Mouse (Mus musculus) CD4-positive, CD25-positive, alpha-beta regulatory T cell, adult 2 months (primary cell): ENCODE results near the gene Cox6a1.
"Not testable (repeated sequence)": the region's sequence is repeated elsewhere in the genome, so short reads cannot be mapped to it uniquely, and the experiment has no call there.

Experiments
- DNase-seq: peaks from one replicate; pipeline ENCODE4 v3.0.0-alpha.2; 2012; ENCODE audit warnings: low read depth, low spot score

Gene Cox6a1

DNA sequence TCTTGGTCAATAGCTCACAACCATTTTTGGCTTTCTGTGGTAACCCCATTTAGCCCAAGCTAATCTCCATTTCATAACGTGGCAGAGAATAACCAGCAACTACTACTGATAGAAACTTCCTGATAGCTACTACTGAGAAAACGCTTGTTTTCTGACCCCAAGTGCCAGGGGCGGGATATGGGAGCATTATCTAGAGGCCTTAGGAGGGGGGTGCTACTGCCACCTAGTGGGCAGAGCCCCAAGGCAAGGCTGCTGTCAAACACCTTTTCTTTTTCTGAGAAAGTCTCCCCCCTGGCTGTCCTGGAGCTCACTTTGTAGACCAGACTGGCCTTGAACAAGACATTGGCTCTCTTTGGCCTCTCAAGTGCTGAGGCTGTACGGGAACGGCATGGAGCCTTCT is 1.2 kb downstream of the Cox6a1 start:
- peak; percentile 92 for DNase-seq

DNA sequence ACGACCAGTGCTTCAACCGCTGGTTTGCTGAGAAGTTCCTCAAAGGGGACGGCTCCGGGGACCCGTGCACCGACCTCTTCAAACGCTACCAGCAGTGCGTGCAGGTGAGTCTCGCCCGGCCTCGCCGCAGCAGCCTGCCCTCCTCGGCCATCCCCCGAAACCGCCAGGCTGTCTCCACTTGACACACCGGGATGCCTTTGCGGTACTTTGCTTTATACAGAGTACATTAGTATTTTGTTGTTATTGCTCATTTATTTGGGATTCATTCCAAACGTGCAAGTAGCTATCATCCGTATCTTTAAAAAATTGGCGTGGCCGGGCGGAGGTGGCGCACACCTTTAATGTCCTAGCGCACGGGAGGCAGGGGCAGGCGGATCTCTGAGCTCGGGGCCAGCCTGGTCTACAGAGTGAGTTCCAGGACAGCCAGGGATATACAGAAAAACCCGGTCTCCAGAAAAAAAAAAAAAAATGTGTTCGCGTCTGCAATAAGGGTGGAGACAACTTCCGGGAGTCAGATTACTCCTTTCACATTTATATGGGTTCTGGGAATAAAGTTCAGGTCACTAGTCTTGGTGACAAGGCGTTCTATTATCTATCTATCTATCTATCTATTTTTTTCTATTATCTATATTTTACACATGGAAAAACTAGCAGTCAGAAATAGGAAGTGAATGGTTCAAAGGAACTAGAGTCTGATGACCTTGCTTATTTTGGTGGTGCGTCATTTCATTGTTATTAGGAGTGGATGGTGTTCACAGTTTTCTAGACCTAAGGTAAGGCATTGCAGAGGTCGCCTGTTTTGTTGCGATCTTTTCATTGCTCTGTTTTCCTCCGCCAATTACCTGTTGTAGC is 7.2 kb downstream of the Cox6a1 start:
- DNase-seq = no peak

DNA sequence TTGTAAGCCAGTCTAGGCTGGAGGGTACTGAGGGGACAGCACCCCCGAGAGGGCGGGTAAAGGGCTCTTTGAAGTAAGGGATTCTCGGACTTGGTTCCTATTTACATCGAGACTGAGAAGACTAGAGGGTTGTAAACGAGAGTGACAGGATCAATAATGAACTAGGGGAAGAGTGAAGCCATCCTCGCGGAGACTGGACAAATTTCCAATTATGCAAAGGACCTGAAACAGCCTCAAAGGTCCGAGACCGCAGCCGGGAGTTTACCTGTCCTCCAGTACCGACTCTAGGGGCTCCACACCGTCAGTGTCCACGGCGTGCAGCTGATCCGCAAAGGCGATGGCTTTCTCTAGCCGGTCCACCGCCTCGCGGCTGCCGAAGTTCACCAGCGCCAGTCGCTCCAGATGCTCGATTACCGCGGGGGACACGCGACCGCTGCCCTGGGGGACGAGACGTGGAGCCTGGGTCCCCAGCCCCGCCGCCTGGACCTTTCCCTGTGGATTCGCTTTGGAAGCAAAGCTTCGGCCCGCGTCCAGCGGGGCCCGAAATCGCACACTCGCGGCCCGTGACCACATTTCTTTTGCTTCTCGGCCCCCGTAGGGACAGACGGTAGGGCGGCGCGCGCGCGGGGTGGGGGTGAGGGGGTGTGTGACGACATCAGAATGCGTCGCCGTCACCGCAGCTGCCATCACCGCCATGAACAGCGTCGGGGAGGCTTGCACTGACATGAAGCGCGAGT is 8.0 kb downstream of the Cox6a1 start, which contains the start of the genes Gatc and Triap1:
TSS of gene Gatc (minus strand) at position 602 of the 737 bp plus-strand sequence.
TSS of gene Triap1 (plus strand) at position 649 of the 737 bp plus-strand sequence.
- peak; percentile 94 for DNase-seq

DNA sequence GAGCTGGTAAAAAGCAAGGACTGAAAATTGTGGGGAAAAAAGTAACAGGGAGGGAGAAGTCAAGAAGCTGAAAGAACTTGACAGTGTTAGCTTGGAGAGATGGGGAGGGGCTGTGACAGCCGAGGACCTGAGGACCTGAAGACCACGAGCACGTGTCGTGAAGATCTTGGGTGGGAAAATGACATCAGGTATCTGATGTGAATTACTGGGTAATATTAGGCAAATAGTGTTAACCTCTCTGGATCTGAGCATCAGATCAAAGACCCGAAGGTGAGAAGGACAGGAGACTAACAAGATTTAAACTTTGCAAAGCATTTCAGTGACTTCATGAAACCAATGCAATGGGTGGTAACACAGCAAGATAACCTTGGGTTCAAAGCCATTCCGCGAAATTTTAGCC is 8.8 kb downstream of the Cox6a1 start:
- DNase-seq = no peak

DNA sequence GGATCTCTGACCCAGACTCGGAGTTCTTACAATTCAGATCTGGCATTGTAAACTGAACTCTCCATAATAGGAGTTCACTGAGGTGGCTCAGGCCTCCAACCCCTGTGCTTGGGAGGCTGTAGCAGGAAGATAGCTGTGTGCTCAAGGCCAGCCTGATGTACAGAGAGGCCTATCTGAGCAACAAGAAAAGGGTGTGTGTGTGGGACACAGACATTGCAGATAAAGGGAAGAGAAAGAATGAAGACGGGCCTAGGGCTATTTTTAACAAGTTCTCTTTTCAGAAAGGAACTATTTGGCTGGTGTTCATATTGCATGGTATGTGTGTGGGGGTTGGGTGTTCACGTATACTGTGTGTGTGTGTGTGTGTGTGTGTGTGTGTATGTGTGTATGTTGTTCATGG is 15.2 kb downstream of the Cox6a1 start:
- DNase-seq = no peak

DNA sequence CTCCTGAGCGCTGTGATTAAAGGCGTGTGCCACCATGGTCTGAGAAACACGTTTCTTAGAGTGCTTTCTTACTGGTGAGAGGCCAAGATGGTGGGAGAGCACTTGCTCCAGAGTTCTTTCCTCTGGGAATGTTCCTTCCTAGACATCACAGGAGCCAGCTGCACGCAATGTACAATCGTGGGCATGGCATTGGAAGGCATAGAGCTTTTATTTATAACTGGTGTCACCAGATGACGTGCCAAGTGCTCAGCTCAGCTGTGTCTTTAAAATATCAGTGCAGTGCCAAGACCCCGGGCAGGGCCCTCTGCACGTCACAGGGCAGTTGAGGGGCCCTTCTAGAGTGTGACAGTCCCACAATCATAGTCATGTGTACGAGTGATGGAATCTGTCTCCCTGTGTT is 17.8 kb downstream of the Cox6a1 start:
- DNase-seq = no peak

DNA sequence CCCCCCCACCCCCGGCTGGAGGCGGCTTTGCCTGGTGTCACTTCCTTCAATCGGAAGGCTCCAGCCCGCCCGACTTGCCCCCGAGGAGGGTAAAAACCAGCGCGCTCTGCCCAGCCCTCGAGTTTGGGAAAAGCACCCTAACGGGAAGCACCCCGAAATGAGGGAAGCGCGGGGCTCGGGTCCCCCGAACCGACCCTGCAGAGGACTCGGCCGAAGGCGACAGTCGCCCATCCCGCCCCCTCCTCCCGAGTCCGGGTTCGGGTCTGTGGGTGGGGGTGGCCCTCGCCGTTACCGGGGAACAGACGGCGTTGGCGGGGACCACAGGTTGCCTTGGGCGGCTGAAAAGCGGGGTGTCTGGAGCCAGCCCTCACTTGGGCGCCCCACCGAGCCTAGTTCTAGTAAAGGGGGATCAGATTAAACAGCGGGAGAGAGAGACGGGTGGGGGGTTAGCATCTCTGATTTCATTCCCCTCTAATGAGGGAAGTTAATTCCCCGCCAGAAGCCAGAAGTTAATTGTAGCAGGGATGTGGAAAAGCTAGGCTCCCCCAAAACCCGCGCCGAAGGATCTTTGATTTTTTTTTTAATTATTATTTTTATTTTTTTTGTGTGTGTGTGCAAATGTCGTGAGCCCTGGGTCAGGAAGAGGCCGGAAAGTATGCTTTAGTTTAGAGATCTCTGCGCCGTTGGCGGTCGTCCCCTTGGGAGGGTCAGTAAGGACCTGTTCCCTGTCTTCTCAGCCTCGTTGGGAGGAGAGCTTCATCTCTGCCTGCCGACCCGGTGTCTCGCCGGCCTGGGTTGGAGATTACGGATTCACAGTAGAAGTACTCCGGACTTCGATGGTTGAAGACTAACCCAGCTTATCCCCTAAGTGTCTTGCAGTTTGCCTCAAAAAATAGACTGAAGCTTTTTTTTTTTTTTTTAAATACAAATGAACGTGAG is 20.9 kb downstream of the Cox6a1 start:
- DNase-seq = no peak

DNA sequence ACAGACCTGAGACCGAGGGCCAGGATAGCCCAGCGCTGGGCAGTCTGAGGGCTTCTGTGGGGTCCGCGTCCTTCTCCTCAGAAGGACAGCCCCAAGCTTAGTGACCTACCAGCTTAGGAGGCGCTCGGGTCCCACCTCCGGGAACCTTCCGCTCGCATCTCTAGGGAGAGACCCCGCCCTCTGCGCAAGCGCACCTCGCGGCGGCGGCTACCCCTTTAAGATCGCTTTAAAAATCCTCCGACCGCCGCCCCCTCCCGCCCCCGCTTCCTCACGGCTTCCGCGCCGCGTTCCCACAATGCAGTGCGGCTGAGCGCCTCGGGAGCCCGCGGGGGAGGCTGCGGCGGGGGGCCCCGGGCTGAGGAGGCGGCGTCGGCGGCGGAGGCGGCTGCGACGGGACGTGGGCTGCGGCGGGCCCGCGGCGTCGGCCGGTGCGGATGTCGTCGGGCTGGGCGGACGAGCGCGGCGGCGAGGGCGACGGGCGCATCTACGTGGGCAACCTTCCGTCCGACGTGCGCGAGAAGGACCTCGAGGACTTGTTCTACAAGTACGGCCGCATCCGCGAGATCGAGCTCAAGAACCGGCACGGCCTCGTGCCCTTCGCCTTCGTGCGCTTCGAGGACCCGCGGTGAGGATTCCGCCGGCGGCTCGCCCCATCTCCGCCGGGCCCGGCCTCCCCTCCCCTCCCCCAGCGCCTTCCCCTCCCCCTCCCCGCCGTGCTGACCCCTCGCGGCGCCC is 21.7 kb downstream of the Cox6a1 start, which contains the start of gene Srsf9:
TSS of gene Srsf9 (plus strand) at position 303 of the 735 bp plus-strand sequence.
- peak; percentile 97 for DNase-seq

DNA sequence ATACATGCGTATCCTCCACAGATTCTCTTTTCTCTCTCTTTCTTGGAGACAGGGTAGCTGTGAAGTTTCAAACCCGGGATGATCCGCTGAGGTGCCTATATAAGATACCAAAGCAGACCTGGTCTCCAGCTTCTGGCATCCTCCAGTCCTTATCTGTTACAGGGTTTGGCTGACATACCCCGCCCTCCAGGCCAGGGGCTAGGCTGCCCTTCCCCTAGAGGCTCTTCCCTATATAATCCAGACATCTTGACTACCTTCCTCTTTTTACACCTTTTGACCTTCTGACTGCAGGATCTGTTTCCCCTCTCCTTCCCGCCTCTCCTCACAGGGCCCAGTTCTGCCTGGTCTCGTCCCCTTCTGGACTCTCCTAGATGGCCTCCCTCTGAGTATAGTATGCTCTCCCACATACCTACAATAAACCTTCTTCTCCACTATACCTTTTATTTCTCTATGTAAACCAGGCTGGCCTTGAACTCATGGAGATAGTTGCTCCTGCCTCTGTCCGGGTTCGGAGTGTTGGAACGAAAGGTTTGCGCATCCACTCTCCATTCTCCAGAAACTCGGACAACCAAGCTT is 22.4 kb downstream of the Cox6a1 start:
- no peak for DNase-seq

DNA sequence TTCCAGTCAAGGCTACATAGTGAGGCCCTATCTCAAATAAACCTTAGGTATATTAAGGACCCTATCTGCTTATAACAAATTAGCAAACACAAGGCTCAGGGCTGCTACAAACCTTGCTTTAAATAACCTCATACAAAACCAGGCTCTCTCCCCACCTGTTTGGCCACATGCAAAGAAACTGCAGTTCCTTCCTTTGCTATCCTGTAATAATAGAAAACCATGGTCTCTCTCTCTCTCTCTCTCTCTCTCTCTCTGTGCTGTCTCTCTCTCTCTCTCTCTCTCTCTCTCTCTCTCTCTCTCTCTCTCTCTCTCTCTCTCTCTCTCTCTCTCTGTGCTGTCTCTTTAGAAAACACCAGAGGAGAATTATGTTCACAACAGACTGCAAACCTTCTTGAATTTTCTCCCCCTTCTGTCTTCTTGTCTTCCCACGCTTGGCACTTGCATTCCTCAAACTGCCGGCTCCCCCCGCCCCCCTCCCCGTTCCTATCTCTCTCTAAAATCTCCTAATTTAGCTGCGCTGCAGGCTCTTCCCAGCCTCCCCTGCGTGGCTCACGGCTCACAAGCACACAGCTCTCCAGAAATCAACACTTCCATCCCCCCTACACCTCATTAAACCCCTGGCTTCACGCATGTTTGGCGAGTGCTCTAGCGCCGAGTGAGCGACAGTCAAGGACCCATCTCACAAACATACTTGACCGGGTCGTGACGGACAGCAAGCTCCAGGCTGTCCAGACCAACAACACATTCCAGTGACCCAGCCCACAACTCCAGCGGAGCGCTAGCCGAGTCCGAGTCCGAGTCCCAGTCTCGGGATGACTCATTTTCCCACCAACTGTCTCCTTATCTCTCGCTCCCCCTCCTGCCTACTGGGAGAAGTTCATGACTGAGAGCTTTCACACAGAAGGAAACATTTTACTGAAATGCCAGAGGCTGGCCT is 29.5 kb downstream of the Cox6a1 start:
- DNase-seq = peak; percentile 58

DNA sequence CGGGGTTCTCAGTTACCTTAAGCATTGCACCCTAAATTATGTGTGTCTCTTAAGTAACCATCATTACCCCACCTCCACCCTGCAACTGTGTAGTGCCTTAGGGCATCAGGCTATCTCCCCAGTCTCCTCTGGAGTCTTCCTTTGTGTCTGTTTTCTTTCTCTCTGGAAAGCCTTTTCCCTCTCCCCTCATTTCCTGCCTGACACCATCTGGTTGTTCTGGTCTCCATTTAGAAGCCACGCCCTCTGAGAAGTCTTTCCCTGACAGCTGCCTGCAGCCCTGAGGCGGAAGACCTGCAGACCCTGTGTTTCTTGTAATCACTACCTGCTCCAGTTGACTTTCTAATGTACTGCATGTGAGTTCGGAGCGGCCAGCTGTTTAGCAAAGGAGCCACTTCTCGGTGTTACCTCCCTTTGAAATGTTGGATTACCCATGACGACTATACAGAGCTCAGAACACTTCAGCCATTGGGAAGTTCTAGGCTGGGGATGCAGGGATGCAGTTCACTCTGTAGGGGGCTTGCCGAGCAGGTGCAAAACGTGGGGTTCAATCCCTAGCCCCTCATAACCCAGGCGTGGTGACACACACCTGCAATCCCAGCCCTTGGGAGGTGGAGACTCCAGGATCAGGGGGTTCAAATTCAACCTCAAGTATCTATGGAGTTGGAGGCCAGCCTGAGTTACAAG is 31.0 kb downstream of the Cox6a1 start:
- DNase-seq = peak; percentile 40

DNA sequence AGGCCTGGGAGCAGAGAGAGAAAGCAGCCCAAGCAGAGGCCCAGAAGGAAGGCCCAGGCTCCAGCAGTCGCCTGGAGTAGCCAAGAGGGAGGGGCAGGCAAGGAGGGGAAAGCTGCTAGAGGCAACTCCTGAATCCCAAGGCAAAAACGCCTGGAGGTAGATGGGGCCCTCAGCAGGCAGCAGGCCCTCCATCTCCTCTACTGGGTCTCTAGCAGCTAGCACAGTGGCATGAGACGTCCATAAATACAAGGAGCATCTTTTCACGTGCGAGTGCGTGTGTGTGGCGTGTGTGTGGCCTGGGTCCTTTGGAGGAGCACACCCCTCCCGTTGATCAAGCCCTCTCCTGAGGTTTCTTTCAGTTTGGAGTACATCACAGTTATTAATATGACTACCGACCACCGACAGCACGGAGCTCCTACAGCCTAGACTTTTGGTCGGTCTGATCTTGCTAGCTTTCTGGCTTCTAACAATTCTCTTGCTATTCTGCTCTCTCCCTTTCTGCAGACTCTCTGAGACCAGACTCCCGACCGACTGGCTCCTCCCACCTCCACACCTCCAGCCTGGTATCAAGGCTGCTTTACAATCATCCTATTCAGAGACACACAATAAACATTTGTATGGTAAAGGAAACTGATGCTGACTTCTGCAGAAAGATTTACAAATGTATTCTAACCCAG is 31.7 kb downstream of the Cox6a1 start:
- DNase-seq = no peak

DNA sequence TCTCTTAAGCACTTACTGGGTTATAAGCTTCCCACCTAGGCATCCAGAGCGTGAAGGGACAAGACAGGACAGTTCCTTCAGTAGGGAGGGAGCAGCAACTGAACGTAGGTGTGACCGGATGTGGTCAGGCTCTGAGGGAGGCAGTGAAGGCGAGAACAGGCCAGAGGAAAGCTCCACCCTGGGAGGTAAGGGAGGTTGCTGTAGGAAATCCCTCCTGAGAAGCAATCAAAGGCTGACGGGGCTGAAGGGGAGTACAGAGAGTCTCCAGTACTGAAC is 35.2 kb downstream of the Cox6a1 start:
- DNase-seq = no peak

DNA sequence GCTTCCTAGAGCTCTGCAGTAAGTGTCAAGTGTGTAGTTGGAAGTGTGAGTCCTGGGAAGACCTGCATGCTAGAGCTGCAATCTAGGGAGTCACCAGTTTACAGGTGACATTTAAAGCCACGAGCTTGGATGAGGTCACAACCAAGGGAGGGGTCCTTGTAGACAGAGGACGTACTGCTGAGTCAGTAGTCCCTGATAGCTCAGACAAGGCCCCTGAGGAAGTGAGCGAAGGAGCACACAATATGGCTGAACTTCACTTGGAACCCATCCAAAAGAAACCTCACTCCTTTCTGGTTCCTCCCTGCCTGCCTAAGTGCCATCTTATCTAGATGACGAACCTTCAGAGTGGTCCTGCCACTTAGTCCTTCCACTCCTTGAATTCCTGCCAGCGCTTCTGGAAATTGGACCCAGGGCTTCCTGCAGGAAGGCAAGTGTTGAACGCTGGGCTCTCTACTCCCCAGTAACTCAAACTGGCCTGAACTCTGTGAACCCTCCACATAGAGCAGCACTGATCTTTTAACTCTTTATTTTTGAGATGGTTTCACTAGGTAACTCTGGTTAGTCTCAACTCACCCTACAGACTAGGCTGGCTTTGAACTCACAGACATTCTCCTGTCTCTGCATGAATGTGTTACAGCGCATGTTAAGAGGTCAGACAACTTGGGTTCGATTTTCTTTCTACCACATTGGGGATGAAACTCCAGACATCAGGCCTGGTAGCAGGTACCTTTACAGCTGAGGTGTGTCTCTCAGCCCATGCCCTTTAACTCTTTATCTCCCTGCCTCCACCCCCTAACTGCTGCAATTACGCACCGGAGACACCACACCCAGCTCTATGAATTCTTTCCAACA is 35.7 kb downstream of the Cox6a1 start:
- no peak for DNase-seq

DNA sequence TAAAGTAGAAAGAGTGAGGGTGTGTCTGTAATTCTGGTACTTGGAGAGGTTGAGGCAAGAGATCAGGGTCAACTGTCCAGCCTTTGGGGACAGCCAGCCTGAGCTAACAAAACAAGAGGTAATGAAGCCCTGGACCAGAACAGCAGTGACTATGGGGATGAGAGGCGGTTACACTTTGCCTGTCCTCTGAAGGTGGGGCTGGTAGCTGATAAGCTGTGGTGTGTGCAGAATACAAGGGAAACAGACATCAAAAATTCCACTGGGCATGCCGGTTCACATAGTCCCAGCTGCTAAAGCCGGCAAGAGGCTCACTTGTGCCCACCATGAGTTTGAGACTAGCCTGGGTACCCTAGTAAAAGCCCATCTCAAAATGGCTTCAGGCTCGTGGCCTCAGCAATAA is 36.4 kb downstream of the Cox6a1 start:
- DNase-seq = no peak

DNA sequence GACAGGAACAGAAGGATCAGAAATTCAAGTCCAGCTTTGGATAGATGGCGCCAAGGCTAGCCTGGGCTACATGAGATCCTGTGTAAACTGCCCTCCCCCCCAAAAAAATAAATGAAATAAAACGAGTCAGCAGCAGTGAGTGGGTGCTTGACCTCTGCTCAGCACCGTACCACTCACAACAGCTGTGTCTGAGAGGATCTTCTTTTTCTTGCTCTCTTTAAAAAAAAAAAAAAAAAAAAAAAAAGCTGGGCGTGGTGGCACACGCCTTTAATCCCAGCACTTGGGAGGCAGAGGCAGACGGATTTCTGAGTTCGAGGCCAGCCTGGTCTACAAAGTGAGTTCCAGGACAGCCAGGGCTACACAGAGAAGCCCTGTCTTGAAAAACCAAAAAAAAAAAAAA is 46.6 kb downstream of the Cox6a1 start:
- not testable (repeated sequence) for DNase-seq

DNA sequence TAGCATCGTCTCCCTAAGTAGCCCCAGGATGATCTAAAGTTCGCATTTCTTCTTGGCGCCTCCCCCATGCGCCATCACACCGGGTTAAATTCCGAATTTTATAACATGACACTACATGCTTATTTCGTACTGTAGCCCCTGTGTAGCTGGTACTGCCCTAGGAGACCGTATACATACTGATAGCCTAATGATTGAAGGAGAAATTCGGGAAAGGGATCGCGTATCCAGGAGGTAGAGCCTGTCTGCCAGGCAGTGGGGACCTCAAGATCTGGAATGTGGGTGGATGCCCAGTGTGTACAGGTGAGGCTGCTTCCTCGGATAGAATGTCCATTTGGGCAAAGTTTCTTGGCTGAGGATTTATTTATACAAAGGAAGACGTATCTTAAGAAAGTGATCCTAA is 47.2 kb downstream of the Cox6a1 start:
- DNase-seq = no peak
